Comparison of ENCODE assay signal across 8 mouse cellular contexts in genomic region chr6:122739952-122740351, GRCm38 (mm10). TPM values are rescaled to one million over a fixed set of nuclear protein-coding genes. Genes with fewer than 3 reads are reported as not detected.
DNase-seq lines count a peak whose midpoint lies in the region; ATAC-seq and TF ChIP-seq lines count a peak whose summit lies in the region.

No protein-coding gene starts in this region.

- peak; percentile 87 for TF ChIP-seq CTCF in midbrain, postnatal 0 days (IDR thresholded peaks at IDR 0.05)

- H3K4me3 ChIP-seq in embryonic facial prominence, embryonic 13.5 days: peak overlapping the region; percentile 17; the same call in 1 of the 2 replicates
- H3K4me3 ChIP-seq in limb, embryonic 15.5 days: peak overlapping the region; percentile 18
- H3K4me3 ChIP-seq in midbrain, postnatal 0 days (ENCODE audit: low read depth, low read length): peak overlapping the region; percentile 63

- peak overlapping the region; percentile 45 for H3K4me2 ChIP-seq in embryonic facial prominence, embryonic 13.5 days
- peak overlapping the region; percentile 27 for H3K4me2 ChIP-seq in limb, embryonic 15.5 days
- peak overlapping the region; percentile 69 for H3K4me2 ChIP-seq in midbrain, postnatal 0 days (ENCODE audit: low read depth, low read length, poor library complexity, severe bottlenecking)

- no peak overlapping the region for H3K27ac ChIP-seq in embryonic facial prominence, embryonic 13.5 days
- H3K27ac ChIP-seq in limb, embryonic 15.5 days: no peak overlapping the region
- H3K27ac ChIP-seq in midbrain, postnatal 0 days (ENCODE audit: low read depth, low read length): no peak overlapping the region

- no peaks in the 10 kb centered on the region for H3K9me3 ChIP-seq in embryonic facial prominence, embryonic 13.5 days
- no peaks in the 10 kb centered on the region for H3K9me3 ChIP-seq in limb, embryonic 15.5 days
- no peaks in the 10 kb centered on the region for H3K9me3 ChIP-seq in midbrain, postnatal 0 days (ENCODE audit: low read length)

- H3K9ac ChIP-seq in embryonic facial prominence, embryonic 13.5 days: no peak overlapping the region
- no peak overlapping the region for H3K9ac ChIP-seq in limb, embryonic 15.5 days
- H3K9ac ChIP-seq in midbrain, postnatal 0 days (replicated peaks; ENCODE audit: low read length, poor library complexity, severe bottlenecking): no peak overlapping the region; the same call in 1 of the 2 replicates

- H3K4me1 ChIP-seq in embryonic facial prominence, embryonic 13.5 days: peaks cover 16% of the 10 kb centered on the region
- peaks cover 18% of the 10 kb centered on the region for H3K4me1 ChIP-seq in limb, embryonic 15.5 days
- 0 out of 2 replicates have a peak, but pooled peaks cover 6% of the 10 kb centered on the region for H3K4me1 ChIP-seq in midbrain, postnatal 0 days (ENCODE audit: insufficient read depth, low read length)

- DNase-seq in 416B (ENCODE audit: low read depth): peak; percentile 76
- peak; percentile 64 for DNase-seq in adrenal gland, postnatal 25 days
- DNase-seq in heart, adult 9 months (ENCODE audit: low spot score in 2 of 2): peak; percentile 73 to 74
- peak; percentile 69 for DNase-seq in kidney, adult 9 months
- peak; percentile 85 for DNase-seq in midbrain, postnatal 0 days (ENCODE audit: low spot score)
- peak; percentile 34 to 46 for DNase-seq in spleen, postnatal 14 days (ENCODE audit: low spot score in 2 of 2)

- 13% methylated on average over 8 of the region's 8 CpGs for WGBS in embryonic facial prominence, embryonic 13.5 days
- 13% methylated on average over 8 of the region's 8 CpGs for WGBS in limb, embryonic 15.5 days
- 10% methylated on average over 8 of the region's 8 CpGs for WGBS in midbrain, postnatal 0 days

- ATAC-seq in embryonic facial prominence, embryonic 13.5 days (ENCODE audit: insufficient number of reproducible peaks, insufficient read depth, low FRiP score, low TSS enrichment, low read depth): no peak
- no peak for ATAC-seq in limb, embryonic 15.5 days (ENCODE audit: insufficient number of reproducible peaks, low FRiP score, low TSS enrichment, low read depth)
- ATAC-seq in midbrain, postnatal 0 days (ENCODE audit: low FRiP score): peak; percentile 57

- H3K27me3 ChIP-seq in embryonic facial prominence, embryonic 13.5 days: peaks cover 46% of the 10 kb centered on the region
- H3K27me3 ChIP-seq in limb, embryonic 15.5 days: peaks cover 11% of the 10 kb centered on the region; the same call in 1 of the 2 replicates
- no peaks in the 10 kb centered on the region for H3K27me3 ChIP-seq in midbrain, postnatal 0 days (ENCODE audit: insufficient read depth, low read length)

- H3K36me3 ChIP-seq in embryonic facial prominence, embryonic 13.5 days: no peaks in the 10 kb centered on the region; the same call in 1 of the 2 replicates
- peaks cover 19% of the 10 kb centered on the region for H3K36me3 ChIP-seq in limb, embryonic 15.5 days
- peaks cover 14% of the 10 kb centered on the region for H3K36me3 ChIP-seq in midbrain, postnatal 0 days (ENCODE audit: insufficient read depth, low read length)

RNA-seq across cellular contexts. Expression of gene Nanog, which starts 32.7 kb away (rescaled TPM):
- not detected in 2 replicates for total RNA-seq in adrenal gland, postnatal 25 days (2021)
- 0.27 and 0.51 TPM in 2 replicates for polyA plus RNA-seq in embryonic facial prominence, embryonic 13.5 days (2015; fragmentation: Nextera tagmentation; extraction: Ambion mirVana)
- 0.17 and 0.20 TPM in 2 replicates for polyA plus RNA-seq in limb, embryonic 15.5 days (2015; fragmentation: Nextera tagmentation; extraction: Ambion mirVana)
- total RNA-seq in midbrain, postnatal 0 days (2014; rRNA removed): 0.09 and 0.16 TPM in 2 replicates
- 0.07 and 0.10 TPM in 2 replicates for polyA plus RNA-seq in midbrain, postnatal 0 days (2015; fragmentation: Nextera tagmentation; extraction: Ambion mirVana)
